Comparison of ENCODE assay signal across 12 mouse cellular contexts in genomic region chr5:148611323-148611722, GRCm38 (mm10).
"Had no signal": no experiment of that assay in that cellular context is flagged by ENCODE, and none has a peak within 500 bp of the region (broad histone marks: within the 10 kb centered on the region; RNA-seq: fewer than 3 reads in every experiment).

No protein-coding gene starts in this region.

- H3K9ac ChIP-seq: liver, embryonic 15.5 days had no signal

- H3K9me3 ChIP-seq: liver, embryonic 15.5 days had no signal

- H3K27ac ChIP-seq: liver, embryonic 15.5 days had no signal

- DNase-seq: kidney, adult 8-10 months; kidney, postnatal 25 days; lung, adult 2 months; lung, postnatal 36 days; midbrain, embryonic 14.5 days; right cerebral cortex, postnatal 4 days; spleen, adult 18-20 months; thymus, adult 18-20 months; thymus, postnatal 14 days had no signal

- H3K27me3 ChIP-seq: liver, embryonic 15.5 days had no signal

- H3K4me2 ChIP-seq: liver, embryonic 11.5 days; liver, embryonic 15.5 days had no signal

- ATAC-seq: lung, postnatal 0 days had no signal

- H3K4me3 ChIP-seq: liver, embryonic 15.5 days had no signal

- H3K36me3 ChIP-seq: liver, embryonic 15.5 days had no signal

- H3K4me1 ChIP-seq: liver, embryonic 15.5 days had no signal
